Mouse (Mus musculus) retina, embryonic 14.5 days (tissue): ENCODE data around the gene Gm45799.

Experiments used
- DNase-seq: peaks from one replicate; pipeline ENCODE4 v3.0.0-alpha.2; 2015; ENCODE audit warnings: low spot score

The Gm45799 gene

DNA sequence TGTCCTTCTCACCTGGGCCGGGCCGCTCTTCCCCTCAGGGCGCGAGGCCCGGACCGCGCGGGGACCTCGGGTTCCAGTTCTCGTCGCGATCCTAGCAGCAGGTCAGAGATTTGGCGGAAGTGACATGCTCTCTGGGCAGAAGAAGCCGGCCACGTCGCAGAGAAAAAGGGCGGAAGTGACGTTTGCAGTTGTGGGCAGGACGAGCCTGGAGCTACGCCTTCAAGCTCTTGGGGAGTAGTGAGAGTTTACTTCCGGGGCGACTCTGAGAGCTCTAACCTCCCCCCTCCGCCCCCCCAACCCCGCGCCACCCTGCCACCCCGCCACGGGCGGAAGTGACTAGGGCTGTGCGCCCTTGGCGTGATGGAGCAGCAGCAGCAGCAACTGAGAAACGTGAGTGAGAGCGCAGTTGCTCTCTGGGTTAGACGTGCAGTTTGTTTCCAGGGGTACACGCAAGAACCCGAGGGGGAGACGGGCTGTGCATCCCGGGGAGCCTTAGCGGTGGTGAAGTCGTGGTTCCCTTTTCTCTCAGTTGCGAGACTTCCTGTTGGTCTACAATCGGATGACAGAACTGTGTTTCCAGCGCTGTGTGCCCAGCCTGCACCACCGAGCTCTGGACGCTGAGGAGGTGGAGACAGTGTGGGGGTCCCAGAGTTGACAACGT is at the start of gene Gm45799, which contains the start of gene Arfip2:
TSS of gene Gm45799 (plus strand) at position 320 of the 661 bp plus-strand sequence.
TSS of gene Arfip2 (minus strand) at position 184 of the 661 bp plus-strand sequence.
- peak; percentile 99 for DNase-seq

DNA sequence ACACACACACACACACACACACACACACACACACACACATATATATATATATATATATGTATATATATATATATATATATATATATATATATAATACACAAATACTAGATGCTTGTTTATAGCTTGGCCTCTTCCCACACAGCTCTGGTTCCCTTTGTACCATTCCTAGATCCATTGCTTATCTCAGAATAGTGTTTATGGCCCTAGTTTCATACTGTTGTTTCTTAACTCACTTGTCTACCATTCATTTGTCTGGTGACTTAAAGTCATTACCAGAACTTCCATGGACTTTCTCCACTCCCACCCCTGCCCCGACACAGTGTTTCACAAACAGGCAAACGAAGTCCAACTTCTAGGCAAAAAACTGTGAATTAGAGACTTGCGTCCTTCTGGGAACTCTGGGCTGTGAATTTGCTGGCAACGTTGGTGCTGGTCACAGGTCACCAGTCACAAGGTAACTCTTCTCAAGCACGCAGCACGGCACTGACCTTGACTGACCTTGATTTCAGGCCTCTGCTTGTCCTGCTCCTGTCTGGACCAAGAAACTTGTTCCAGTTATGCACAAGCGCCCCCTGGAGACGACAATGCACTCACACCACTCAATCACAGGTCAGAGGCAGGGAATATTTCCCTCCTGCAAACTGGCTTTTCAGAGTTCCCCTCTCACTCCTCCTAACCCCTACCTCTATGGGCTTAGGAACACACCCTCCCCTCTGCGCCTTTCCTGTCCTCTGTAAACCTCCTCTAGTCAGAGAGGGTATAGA is 37.3 kb upstream of the Gm45799 start:
- DNase-seq = peak; percentile 74

DNA sequence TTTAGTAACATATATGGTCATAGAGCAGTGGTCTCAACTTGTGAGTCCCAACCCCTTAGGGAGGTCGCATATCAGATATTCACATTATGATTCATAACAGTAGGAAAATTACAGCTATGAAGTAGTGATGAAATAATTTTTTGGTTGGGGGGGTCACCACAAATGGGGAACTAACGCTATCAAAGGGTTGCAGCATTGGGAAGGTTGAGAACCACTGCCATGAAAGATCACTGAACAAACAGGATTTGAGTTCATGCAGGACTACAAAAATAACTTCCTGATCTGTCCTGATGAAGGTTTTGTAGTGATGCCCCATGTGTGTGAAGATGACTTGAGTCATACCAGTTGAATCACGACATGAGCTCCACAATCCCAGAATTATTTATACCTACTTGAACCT is 31.9 kb upstream of the Gm45799 start:
- no peak for DNase-seq

DNA sequence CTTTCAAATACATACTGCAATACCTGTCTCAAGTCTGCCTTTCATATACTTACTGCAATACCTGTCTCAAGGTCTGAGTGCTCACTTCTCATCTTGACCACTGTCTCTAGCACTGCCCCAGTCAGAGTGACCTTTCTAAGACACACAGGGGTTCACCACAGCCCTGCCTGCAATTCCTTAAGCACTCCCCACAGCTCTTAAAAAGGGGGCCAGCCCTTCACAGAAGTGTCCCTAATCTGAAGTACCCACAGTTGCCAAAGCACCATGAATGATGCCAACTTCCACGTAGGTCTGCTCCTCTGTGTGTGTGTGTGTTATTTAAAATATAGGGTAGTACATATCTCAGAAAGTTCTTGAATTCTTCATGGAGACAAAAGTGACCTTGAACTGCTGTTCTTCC is 28.6 kb upstream of the Gm45799 start:
- DNase-seq = no peak

DNA sequence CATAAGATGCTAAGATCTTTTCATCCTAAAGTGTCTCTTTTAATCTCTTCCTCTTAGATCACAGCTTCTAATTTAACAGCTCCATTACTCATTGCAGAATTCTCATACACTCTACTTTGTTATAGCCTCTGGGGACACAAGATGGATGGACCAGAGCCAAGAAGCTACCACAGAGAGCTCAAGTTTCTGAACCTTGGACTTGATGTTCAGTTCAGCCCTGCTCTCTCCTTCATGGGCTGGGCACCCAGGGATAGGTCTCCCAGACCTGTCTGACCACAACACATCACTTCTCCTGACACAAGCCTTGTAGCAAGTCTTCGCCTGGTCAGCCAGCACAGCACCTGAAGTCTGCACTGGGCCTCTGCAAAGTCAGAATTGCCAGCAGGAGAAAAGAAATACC is 26.0 kb upstream of the Gm45799 start:
- DNase-seq = no peak

DNA sequence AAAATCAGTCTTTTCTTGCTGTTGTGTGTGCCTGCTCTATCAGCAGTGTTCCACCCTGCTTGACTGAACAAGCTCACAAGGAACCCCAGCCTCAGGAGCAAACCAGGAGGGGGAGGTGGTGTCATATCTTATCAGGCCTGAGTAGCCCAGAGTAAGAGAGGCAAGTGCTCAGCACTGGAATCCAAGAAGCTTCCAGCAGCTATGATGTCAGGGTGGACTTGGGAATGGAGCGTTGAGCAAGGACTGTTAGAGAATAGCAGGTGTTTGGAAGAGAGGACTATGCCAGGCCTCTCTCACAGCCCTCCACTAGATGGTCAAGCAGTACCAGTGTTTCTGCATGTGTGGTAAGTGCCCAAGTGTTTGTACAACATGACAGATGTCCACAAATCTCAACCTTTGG is 24.6 kb upstream of the Gm45799 start:
- no peak for DNase-seq

DNA sequence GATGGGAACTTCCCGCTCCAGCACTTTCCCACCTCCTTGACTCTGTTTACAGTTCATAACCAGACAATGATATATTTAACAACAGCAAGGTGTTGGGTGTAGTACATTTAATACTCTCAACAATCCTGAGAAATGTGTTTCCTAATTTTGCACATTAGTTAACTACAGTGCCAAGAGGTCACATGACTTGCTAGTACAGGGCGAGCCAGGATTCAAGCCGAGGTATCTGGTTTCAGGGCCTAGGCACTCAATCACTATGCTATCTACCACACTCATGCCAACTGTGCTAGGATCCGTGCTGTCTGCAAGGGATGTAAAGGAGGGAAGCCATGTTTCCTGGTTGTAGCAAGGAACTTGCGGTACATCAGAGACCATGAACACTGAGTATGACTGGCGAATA is 23.8 kb upstream of the Gm45799 start:
- DNase-seq = no peak

DNA sequence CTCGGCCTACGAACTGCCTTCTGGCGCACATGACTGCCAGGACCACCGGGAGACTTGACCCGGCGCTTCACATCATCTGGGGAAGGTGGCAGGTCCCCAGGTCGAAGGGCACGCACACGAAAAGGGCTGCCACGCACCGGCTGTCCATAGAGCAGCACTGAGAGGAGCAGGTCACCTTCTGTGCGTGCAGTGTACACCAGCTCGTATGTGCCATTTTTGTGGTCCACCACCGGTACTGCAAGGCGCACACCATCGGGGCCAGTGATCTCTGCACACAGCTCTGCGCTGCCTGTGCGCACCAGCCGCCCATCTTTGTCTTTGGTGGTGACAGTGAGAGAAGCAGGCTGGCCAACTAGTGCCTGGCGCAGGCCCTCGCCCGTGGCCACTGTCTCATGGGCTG is 22.5 kb upstream of the Gm45799 start:
- DNase-seq = no peak

DNA sequence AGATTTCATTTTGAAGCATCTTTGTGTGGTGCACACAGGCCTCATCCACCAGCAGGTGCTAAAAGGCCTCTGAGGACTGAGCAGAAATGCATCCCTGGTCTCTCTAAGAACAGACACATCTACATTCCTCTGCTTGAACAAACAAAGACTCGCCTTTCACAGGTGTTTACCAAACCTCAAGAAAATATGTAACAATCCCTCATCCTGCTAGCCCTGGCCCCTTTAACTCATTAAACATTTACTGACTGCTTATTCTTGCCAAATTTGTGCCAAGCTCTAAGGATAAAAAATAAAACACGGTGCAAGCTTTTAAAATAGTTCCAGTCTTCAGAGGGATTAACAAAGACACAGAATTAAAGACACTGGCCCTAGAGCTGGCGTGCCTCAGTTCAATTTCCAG is 20.7 kb upstream of the Gm45799 start:
- no peak for DNase-seq

DNA sequence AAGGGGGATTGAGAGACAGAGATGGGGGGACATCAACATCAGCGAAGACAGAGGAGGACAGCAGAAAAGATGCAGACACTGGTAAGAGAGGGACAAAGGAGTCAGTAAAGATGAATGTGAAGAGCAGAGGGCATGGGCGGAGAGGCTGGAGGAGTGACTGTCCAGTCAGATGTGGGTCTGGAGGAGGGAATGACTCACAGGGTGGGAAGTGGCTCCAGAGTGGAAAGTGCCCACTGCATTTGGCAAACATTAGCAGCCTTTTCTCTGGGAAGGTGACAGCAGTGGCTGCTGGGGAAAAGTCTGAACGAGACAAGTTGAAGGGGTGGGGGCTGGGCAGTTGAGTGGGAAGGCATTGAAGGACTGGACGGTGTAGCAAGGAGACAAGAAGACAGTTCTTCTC is 19.3 kb upstream of the Gm45799 start:
- no peak for DNase-seq

DNA sequence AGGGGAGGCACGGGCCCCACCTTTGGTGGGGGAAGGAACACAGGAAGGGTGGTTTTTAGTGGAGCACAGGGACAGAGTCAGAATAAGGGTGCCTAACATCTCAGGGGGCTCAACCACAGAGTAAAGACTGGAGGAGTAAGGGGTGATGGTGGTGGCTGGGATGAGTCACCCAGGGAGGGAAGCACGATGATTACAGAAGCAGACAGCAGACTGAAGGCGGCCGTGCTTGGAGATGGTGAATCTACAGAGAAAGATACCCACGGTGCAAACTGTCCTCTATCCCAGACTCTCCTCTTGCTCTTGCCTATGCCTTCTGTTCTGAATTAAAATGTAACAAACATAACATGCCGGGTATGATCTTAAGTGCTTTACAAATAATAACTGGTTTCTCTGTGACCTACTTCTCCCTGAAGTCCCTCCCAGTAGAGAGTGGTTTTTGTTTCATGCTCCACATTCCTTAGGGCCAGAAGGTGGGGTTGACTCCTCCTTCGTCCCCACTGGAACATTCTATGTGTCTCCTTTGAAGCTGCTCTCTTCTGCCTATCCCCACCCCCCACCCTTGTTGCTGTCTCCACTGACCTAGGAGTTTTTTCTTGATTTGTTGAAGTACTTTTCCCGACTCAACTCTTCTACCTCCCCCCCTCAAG is 18.6 kb upstream of the Gm45799 start:
- DNase-seq = peak; percentile 7

DNA sequence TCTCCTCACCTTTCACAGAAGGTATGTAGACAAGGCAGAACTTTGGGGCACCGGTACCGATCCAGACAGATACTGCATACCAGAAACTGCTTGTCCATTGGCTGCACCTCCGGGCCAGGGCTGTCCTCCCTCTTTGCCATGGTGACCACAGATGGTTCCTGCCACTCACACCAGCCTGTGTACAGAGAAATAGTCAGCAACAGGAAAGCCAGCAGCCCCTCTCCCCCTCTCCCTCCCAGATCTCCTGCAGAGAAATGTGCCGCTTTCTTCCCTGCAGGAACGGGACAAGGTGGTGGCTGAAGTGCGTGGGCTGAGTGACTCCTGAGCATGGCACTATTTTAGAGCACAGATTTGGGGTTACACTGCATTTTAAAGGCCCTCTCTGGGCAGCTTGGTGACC is 15.0 kb upstream of the Gm45799 start:
- DNase-seq = no peak

DNA sequence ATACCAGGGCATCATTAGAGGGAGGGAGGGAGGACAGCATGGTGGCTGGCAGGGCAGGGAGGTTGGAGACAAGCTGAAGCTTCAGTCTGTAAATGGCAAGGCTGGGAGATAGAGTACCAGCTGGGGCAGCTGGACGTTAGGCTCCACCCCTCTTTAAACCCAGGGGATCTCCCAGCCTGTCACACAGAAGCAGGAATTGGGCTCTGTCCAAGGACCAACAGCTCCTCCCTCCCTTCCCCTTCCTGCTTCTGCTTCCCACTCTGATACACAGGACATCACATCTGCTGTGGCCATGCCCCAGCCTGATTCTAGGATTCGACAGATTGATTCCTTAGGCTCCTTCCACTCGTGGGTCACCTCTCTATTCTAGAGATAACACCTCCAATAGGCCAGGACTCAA is 11.7 kb upstream of the Gm45799 start:
- peak; percentile 41 for DNase-seq

DNA sequence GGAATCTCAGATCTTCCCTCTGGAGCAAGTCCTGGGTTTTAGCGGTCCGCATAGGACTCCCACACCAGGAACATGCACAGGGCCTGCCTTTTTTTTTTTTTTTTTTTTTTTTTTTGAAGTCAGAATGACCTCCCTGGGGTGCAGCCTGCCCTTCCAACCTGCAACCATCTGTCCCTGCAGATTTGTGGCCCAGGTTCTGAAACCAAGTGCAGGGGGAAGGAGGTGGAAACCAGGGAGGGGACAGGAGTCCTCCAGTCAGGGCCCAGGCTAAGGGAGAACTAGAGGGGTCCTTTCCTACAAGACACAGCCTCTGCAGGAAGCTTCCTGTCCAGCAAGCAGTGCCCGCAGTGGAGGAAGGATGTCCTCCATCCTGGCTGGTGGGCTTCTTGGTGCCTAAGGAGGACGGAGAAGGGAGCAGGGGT is 7.8 kb upstream of the Gm45799 start:
- DNase-seq = no peak

DNA sequence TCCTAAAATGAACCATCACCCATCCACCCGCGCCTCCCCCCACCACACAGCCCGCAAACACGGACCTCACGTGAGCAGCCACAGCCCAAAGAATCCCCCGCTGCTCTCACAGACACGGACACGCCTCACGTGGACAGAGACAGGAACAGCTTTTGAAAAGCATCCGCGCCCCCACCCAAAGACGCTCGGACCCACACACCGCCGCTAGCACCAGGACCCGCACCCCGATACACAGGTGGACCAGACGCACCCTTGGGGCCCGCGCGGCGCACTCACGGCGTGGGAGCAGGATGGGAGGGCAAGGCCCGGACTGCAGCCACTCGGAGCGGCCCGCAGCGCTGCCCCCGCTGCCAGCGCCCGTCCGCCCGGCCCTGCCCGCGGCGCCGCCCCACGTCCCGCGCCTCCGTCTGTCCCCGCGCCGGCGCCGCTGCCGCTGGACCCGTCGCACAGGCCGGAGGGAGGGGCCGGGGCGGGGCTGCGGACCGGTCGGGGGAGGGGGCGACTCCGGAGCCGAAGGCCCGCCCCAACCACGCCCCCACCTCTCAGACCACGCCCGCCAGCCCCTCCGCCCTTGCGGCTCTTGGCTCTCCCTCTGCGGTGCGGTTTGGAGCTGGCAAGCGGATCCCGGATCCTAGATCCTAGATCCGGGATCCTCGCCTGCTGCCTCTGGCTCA is 7.1 kb upstream of the Gm45799 start, which contains the start of gene Trim3:
TSS of gene Trim3 (minus strand) at position 445 of the 674 bp plus-strand sequence.
- peak; percentile 92 for DNase-seq

DNA sequence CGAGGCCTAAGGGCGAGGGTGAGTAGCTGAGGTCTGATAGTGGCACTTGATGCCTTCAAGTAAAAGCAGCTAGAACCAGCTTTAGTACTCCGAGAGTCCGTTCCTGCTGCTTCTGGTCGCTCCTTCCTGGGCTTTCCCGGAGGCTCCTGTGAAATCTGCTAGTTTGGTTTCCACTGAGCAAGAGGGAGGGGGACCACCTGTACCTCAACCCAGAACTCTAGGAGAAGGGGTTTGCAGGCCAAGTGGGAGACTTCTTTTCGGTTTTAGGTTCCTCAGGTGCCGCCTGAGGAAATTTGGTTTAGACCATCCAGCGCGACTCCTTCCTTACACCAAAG is 6.6 kb upstream of the Gm45799 start:
- DNase-seq = no peak

DNA sequence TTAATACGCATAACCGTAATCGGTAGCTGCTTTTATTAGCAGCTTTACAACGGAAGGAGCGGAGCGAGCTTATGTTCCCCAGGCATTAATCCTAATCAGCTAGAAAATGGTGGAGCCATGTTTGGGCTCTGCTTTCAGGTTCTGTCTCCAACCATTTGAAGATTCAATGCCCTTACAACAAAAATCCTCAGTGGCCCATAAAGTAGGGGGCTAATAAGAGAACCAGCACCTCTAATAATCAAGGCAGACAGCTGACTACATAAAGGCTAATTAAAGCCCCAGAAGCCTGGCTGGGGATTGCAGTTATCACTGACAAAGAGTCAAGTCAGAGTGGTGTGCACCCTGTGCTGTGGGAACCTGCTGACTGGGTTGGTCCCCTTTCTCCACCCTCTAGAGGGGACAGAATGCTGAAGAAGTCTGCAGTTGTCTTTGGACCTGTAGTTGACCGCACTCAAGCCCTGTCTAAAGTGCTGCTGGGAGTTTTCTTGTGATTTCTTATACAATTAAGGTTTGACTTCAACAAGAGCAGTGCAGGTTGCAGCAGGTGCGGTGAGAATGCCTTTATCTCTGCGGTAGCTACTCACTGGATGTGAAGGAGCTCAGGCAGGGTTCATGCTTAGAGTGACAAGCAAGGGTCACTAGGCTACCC is 6.0 kb upstream of the Gm45799 start:
- peak; percentile 22 for DNase-seq

DNA sequence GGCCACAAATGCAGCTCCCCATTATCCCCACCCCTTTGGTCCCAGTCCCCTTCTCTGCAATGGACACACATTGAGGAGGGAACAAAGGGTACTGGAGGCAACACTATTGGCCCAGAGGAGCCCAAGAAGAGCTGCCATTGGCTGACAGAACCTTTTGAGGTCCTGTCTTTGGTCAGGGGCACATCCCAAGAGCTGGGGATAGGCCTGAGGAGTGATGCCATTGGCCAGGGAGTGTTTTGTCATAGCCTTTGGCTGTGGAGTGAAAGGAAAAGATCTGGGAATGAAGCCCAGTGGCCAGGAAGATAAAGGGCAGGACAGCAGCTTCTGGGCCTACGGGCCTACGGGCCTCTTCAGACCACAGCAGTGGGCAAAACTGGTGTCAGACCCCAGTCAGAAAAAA is 4.6 kb upstream of the Gm45799 start:
- DNase-seq = no peak

DNA sequence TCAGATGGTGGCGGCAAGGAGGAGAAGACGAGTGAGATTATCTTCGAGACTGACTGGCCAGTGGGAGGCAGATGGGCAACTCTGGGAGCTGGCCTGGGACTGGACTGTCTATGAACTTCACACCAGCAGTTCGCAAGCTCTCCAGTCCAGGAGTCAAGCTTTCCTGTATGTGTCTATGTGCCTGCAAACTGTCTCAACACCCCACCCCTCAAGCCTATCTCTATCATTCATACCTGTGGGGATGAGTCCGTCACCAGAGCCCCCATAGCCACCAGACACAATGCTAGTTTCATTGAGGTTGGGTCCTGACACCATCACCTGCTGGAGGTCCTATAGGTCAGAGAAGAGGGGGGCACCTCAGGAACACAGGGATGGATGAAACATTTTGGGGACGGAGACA is 1.6 kb upstream of the Gm45799 start:
- no peak for DNase-seq

DNA sequence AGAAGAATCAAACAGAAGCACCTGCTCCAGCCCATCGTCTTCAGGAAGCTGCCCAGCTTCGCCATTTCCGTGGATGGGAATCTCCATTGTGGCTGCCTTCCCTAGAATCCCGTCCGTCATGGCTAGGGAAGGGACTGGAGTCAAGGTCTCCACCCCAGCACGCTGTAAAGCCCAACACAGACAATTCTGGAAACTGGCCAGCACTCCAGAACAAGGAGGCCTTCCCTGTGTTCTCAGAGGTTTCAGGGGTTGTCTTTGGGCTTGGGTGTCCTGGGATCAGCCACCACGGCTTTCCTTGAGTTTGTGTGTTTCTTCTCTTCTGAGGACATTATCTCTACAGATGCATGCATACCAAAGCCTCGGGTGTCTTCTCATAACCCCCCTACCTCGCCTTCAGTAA is 1.0 kb upstream of the Gm45799 start:
- no peak for DNase-seq

DNA sequence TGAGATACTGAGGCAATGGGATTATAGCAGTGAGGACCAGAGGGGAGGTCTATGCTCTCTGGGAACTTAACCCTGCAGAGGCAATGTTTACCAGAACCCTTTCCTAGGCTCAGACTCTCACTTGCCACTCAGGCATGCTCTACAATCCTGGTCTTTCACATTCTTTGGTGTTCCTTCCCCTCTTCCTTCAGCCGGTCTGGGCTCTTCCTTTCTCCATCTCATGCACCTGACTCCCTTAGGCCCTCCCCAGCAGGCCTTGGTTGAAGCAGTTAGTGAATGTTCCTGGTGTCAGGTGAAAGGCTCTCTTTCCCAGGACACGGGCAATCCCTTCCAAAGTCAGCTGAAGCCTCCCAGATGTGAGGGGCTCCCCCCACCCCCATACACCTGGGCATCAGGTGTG is 596 bp upstream of the Gm45799 start, which contains the start of gene Timm10b:
TSS of gene Timm10b (plus strand) at position 301 of the 400 bp plus-strand sequence.
- no peak for DNase-seq

DNA sequence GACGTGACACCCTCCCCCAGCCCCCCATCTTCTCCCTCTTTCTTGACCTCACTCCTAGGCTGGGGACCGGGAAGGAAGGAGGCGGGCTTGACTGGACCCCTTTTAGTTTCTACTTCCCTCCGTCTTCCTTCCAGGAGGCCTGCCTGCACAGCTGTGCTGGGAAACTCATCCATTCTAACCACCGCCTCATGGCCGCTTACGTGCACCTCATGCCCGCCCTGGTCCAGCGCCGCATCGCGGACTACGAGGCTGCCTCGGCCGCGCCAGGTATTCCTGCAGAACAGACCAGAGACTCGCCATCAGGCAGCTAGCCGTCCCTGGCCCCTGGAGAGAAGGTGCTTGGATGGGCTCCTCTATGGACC is 523 bp downstream of the Gm45799 start:
- no peak for DNase-seq
